Mouse (Mus musculus) liver, embryonic 12.5 days (tissue): ENCODE data around the gene Utrn. TPM values are rescaled to one million over a fixed set of nuclear protein-coding genes. Genes with fewer than 3 reads are reported as not detected.
A peak's percentile ranks its signal among the peaks of the same experiment; 100 is the strongest.

Experiments
- ATAC-seq: fragments of 200-750 bp; cut with Nextera tagmentation; 2 replicates; pipeline ENCODE4 v1.8.0; 2017; ENCODE audit warnings: moderate number of reproducible peaks, mild to moderate bottlenecking, moderate library complexity
- H3K27ac ChIP-seq: fragments of 300-500 bp; sonication (generic); 2 replicates; pipeline ENCODE4 v1.5.1; 2016; ENCODE audit warnings: mild to moderate bottlenecking
- H3K27me3 ChIP-seq: fragments of 300-500 bp; sonication (generic); replicated peaks from 2 replicates; pipeline ENCODE4 v1.6.1; 2016; ENCODE audit warnings: mild to moderate bottlenecking, moderate library complexity
- H3K36me3 ChIP-seq: fragments of 300-500 bp; sonication (generic); 2 replicates; pipeline ENCODE4 v1.6.1; 2016; ENCODE audit warnings: mild to moderate bottlenecking, moderate library complexity
- H3K4me1 ChIP-seq: fragments of 300-500 bp; sonication (generic); 2 replicates; pipeline ENCODE4 v1.6.1; 2016
- H3K4me2 ChIP-seq: fragments of 300-500 bp; sonication (generic); 2 replicates; pipeline ENCODE4 v1.6.1; 2016; ENCODE audit warnings: mild to moderate bottlenecking, moderate library complexity
- H3K4me3 ChIP-seq: fragments of 300-500 bp; sonication (generic); 2 replicates; pipeline ENCODE4 v1.5.1; 2016; ENCODE audit warnings: mild to moderate bottlenecking, moderate library complexity
- H3K9ac ChIP-seq: fragments of 300-500 bp; sonication (generic); 2 replicates; pipeline ENCODE4 v1.6.1; 2016; ENCODE audit warnings: mild to moderate bottlenecking, moderate library complexity
- H3K9me3 ChIP-seq: fragments of 300-500 bp; sonication (generic); replicated peaks from 2 replicates; pipeline ENCODE4 v1.6.1; 2016; ENCODE audit warnings: mild to moderate bottlenecking, moderate library complexity
- WGBS: fragments of 180-500 bp; shearing (Covaris S2); methylation state at CpG from one replicate; pipeline ENCODE4 v1.1.7; 2016; ENCODE audit not compliant: insufficient replicate concordance; 5-methylcytosine and 5-hydroxymethylcytosine counted together
- polyA plus RNA-seq: library from polyadenylated mRNA; unstranded; fragments of >200 nt; fragmentation: Nextera tagmentation; extraction: Ambion mirVana; gene quantifications from 2 replicates; pipeline ENCODE4 v1.2.1, GENCODE M21; 2016

Gene Utrn
- polyA plus RNA-seq: 14.9 and 15.3 TPM in 2 replicates

GRCm38 (mm10) chr10:12869029-12869671, at the start of gene Utrn:
Gene Utrn, minus strand, starts transcription at chr10:12869365.
- H3K4me1 ChIP-seq: peaks cover 28% of the 10 kb centered on the region
- no peaks in the 10 kb centered on the region for H3K9me3 ChIP-seq
- ATAC-seq: peak; percentile 79
- under 1% methylated on average over 73 of the region's 77 CpGs for WGBS
- peak within 1 kb of the TSS; percentile 83 for H3K27ac ChIP-seq
- no peaks in the 10 kb centered on the region for H3K36me3 ChIP-seq
- peak within 1 kb of the TSS; percentile 74 for H3K4me3 ChIP-seq
- H3K9ac ChIP-seq: peak within 1 kb of the TSS; percentile 75
- peak within 1 kb of the TSS; percentile 89 for H3K4me2 ChIP-seq
- no peaks in the 10 kb centered on the region; the same call in 1 of the 2 replicates for H3K27me3 ChIP-seq

GRCm38 (mm10) chr10:12917626-12918025, 48.5 kb upstream of the Utrn start:
- WGBS: 75% methylated on average over 1 of the region's 1 CpGs
- no peak overlapping the region for H3K4me3 ChIP-seq
- no peaks in the 10 kb centered on the region for H3K36me3 ChIP-seq
- H3K27me3 ChIP-seq: no peaks in the 10 kb centered on the region
- H3K9ac ChIP-seq: no peak overlapping the region
- H3K9me3 ChIP-seq: no peaks in the 10 kb centered on the region
- peaks cover 12% of the 10 kb centered on the region for H3K4me1 ChIP-seq
- no peak overlapping the region for H3K27ac ChIP-seq
- no peak for ATAC-seq
- H3K4me2 ChIP-seq: no peak overlapping the region

GRCm38 (mm10) chr10:12916376-12916775, 47.2 kb upstream of the Utrn start:
- Histone ChIP-seq H3K27me3 (no peaks in the 10 kb centered on the region), H3K9me3 (no peaks in the 10 kb centered on the region), H3K4me2 (no peak overlapping the region), H3K4me1 (peaks cover 7% of the 10 kb centered on the region; the same call in 1 of the 2 replicates), H3K4me3 (no peak overlapping the region), H3K36me3 (no peaks in the 10 kb centered on the region), H3K27ac (no peak overlapping the region), H3K9ac (no peak overlapping the region)
- WGBS: 88% methylated on average over 6 of the region's 6 CpGs
- ATAC-seq: no peak

- Histone ChIP-seq H3K9ac (no peak overlapping the region), H3K4me3 (no peak overlapping the region), H3K4me2 (no peak overlapping the region), H3K9me3 (no peaks in the 10 kb centered on the region), H3K36me3 (no peaks in the 10 kb centered on the region), H3K27me3 (no peaks in the 10 kb centered on the region), H3K27ac (no peak overlapping the region), H3K4me1 (peaks cover 7% of the 10 kb centered on the region; the same call in 1 of the 2 replicates)
- ATAC-seq: no peak
- WGBS: 67% methylated on average over 7 of the region's 7 CpGs
Measured at GRCm38 (mm10) chr10:12915826-12916225, 46.7 kb upstream of the Utrn start.

- 83% methylated on average over 1 of the region's 1 CpGs for WGBS
- H3K36me3 ChIP-seq: no peaks in the 10 kb centered on the region
- no peak overlapping the region for H3K9ac ChIP-seq
- H3K27me3 ChIP-seq: no peaks in the 10 kb centered on the region
- H3K27ac ChIP-seq: no peak overlapping the region
- no peaks in the 10 kb centered on the region for H3K9me3 ChIP-seq
- H3K4me2 ChIP-seq: no peak overlapping the region
- H3K4me1 ChIP-seq: peaks cover 2% of the 10 kb centered on the region; the same call in 1 of the 2 replicates
- H3K4me3 ChIP-seq: no peak overlapping the region
- ATAC-seq: no peak
Measured at GRCm38 (mm10) chr10:12914203-12914602, 45.0 kb upstream of the Utrn start.

GRCm38 (mm10) chr10:12911981-12912530, 42.9 kb upstream of the Utrn start:
- Histone ChIP-seq H3K4me2 (peak overlapping the region; percentile 24), H3K9me3 (no peaks in the 10 kb centered on the region), H3K36me3 (no peaks in the 10 kb centered on the region), H3K27ac (0 out of 2 replicates have a peak overlapping the region, but pooled peaks have one; percentile 14), H3K27me3 (no peaks in the 10 kb centered on the region), H3K4me1 (no peaks in the 10 kb centered on the region), H3K9ac (no peak overlapping the region), H3K4me3 (no peak overlapping the region)
- ATAC-seq: no peak
- WGBS: 26% methylated on average over 11 of the region's 11 CpGs

- no peak overlapping the region for H3K4me3 ChIP-seq
- H3K9ac ChIP-seq: no peak overlapping the region
- H3K36me3 ChIP-seq: no peaks in the 10 kb centered on the region
- no peaks in the 10 kb centered on the region for H3K27me3 ChIP-seq
- H3K9me3 ChIP-seq: no peaks in the 10 kb centered on the region
- no peak overlapping the region for H3K27ac ChIP-seq
- H3K4me1 ChIP-seq: no peaks in the 10 kb centered on the region
- no peak for ATAC-seq
- H3K4me2 ChIP-seq: no peak overlapping the region
- WGBS: 79% methylated on average over 13 of the region's 13 CpGs
Measured at GRCm38 (mm10) chr10:12911451-12911850, 42.3 kb upstream of the Utrn start.

- 75% methylated on average over 2 of the region's 2 CpGs for WGBS
- Histone ChIP-seq H3K9ac (no peak overlapping the region), H3K9me3 (no peaks in the 10 kb centered on the region), H3K36me3 (no peaks in the 10 kb centered on the region), H3K27me3 (no peaks in the 10 kb centered on the region), H3K4me1 (no peaks in the 10 kb centered on the region), H3K4me3 (no peak overlapping the region), H3K4me2 (no peak overlapping the region), H3K27ac (no peak overlapping the region)
- ATAC-seq: no peak
Measured at GRCm38 (mm10) chr10:12909891-12910290, 40.7 kb upstream of the Utrn start.

GRCm38 (mm10) chr10:12909179-12909578, 40.0 kb upstream of the Utrn start:
- ATAC-seq: no peak
- 66% methylated on average over 1 of the region's 1 CpGs for WGBS
- Histone ChIP-seq H3K4me3 (no peak overlapping the region), H3K27ac (no peak overlapping the region), H3K4me1 (no peaks in the 10 kb centered on the region), H3K36me3 (no peaks in the 10 kb centered on the region), H3K4me2 (no peak overlapping the region), H3K27me3 (no peaks in the 10 kb centered on the region), H3K9ac (no peak overlapping the region), H3K9me3 (no peaks in the 10 kb centered on the region)

- no peak overlapping the region for H3K9ac ChIP-seq
- peaks cover 4% of the 10 kb centered on the region; the same call in 1 of the 2 replicates for H3K4me1 ChIP-seq
- H3K27me3 ChIP-seq: no peaks in the 10 kb centered on the region
- no peak overlapping the region for H3K4me3 ChIP-seq
- ATAC-seq: peak; percentile 30; the same call in 1 of the 2 replicates
- H3K4me2 ChIP-seq: no peak overlapping the region
- H3K36me3 ChIP-seq: no peaks in the 10 kb centered on the region
- no peaks in the 10 kb centered on the region for H3K9me3 ChIP-seq
- 56% methylated on average over 5 of the region's 5 CpGs for WGBS
- no peak overlapping the region for H3K27ac ChIP-seq
Measured at GRCm38 (mm10) chr10:12904140-12904528, 35.0 kb upstream of the Utrn start.

- Histone ChIP-seq H3K4me3 (no peak overlapping the region), H3K9me3 (no peaks in the 10 kb centered on the region), H3K36me3 (no peaks in the 10 kb centered on the region), H3K9ac (no peak overlapping the region), H3K4me2 (no peak overlapping the region), H3K4me1 (peaks cover 4% of the 10 kb centered on the region; the same call in 1 of the 2 replicates), H3K27ac (no peak overlapping the region), H3K27me3 (no peaks in the 10 kb centered on the region)
- WGBS: 68% methylated on average over 5 of the region's 5 CpGs
- no peak for ATAC-seq
Measured at GRCm38 (mm10) chr10:12903440-12904139, 34.4 kb upstream of the Utrn start.

- Histone ChIP-seq H3K27me3 (no peaks in the 10 kb centered on the region), H3K27ac (no peak overlapping the region), H3K9me3 (no peaks in the 10 kb centered on the region), H3K36me3 (no peaks in the 10 kb centered on the region), H3K4me3 (no peak overlapping the region), H3K4me1 (peaks cover 4% of the 10 kb centered on the region; the same call in 1 of the 2 replicates), H3K4me2 (no peak overlapping the region), H3K9ac (no peak overlapping the region)
- ATAC-seq: no peak
- 78% methylated on average over 5 of the region's 5 CpGs for WGBS
Measured at GRCm38 (mm10) chr10:12899901-12900300, 30.7 kb upstream of the Utrn start.
